Comparison of ENCODE assay signal across 25 mouse cellular contexts in genomic region chr11:105907381-105907780, GRCm38 (mm10). TPM values are rescaled to one million over a fixed set of nuclear protein-coding genes. Genes with fewer than 3 reads are reported as not detected.
A peak's percentile ranks its signal among the peaks of the same experiment; 100 is the strongest.
DNase-seq lines count a peak whose midpoint lies in the region; ATAC-seq and TF ChIP-seq lines count a peak whose summit lies in the region.
"Had no signal": no experiment of that assay in that cellular context is flagged by ENCODE, and none has a peak within 500 bp of the region (broad histone marks: within the 10 kb centered on the region; RNA-seq: fewer than 3 reads in every experiment).

No protein-coding gene starts in this region.

- H3K79me2 ChIP-seq in MEL (ENCODE audit: control insufficient read depth, insufficient read depth, low read length, poor library complexity) = no peaks in the 10 kb centered on the region

- H3K27ac ChIP-seq in heart, embryonic 10.5 days = no peak overlapping the region
- no peak overlapping the region for H3K27ac ChIP-seq in MEL (ENCODE audit: control insufficient read depth, low read depth, low read length)
- H3K27ac ChIP-seq: forebrain, embryonic 12.5 days; hindbrain, embryonic 14.5 days; macrophage; midbrain, embryonic 12.5 days; neural tube, embryonic 12.5 days had no signal

- no peaks in the 10 kb centered on the region for H3K4me1 ChIP-seq in heart, embryonic 10.5 days
- H3K4me1 ChIP-seq in MEL (ENCODE audit: control insufficient read depth in 1 of 2, insufficient read depth in 2 of 2, low read length in 2 of 2) = no peaks in the 10 kb centered on the region
- H3K4me1 ChIP-seq: forebrain, embryonic 12.5 days; midbrain, embryonic 12.5 days; neural tube, embryonic 12.5 days had no signal

- TF ChIP-seq RAD21 in MEL (IDR thresholded peaks at IDR 0.05; ENCODE audit: low read depth, low read length) = no peak

- TF ChIP-seq POLR2A in MEL (IDR thresholded peaks at IDR 0.05; ENCODE audit: control insufficient read depth in 1 of 2, insufficient read depth in 1 of 2, low read depth in 1 of 2, low read length in 2 of 2, poor library complexity in 1 of 2) = no peak

- no peaks in the 10 kb centered on the region for H3K27me3 ChIP-seq in heart, embryonic 10.5 days (ENCODE audit: insufficient read depth, poor library complexity, severe bottlenecking)
- peaks cover 21% of the 10 kb centered on the region in 2 experiments for H3K27me3 ChIP-seq in MEL (ENCODE audit: control insufficient read depth in 1 of 2, insufficient read depth in 2 of 2, low read length in 2 of 2)
- H3K27me3 ChIP-seq: forebrain, embryonic 12.5 days; midbrain, embryonic 12.5 days; neural tube, embryonic 12.5 days had no signal

- 97% methylated on average over 1 of the region's 1 CpGs for WGBS in heart, embryonic 10.5 days

- H3K9me3 ChIP-seq in heart, embryonic 10.5 days = no peaks in the 10 kb centered on the region
- no peaks in the 10 kb centered on the region for H3K9me3 ChIP-seq in MEL (replicated peaks; ENCODE audit: insufficient read depth, low read length)
- H3K9me3 ChIP-seq: forebrain, embryonic 12.5 days; midbrain, embryonic 12.5 days; neural tube, embryonic 12.5 days had no signal

- peaks cover 43% of the 10 kb centered on the region for H3K36me3 ChIP-seq in heart, embryonic 10.5 days
- no peaks in the 10 kb centered on the region for H3K36me3 ChIP-seq in MEL (ENCODE audit: control insufficient read depth in 1 of 2, insufficient read depth in 2 of 2, low read length in 2 of 2)

- H3K4me3 ChIP-seq in heart, embryonic 10.5 days = no peak overlapping the region
- no peak overlapping the region for H3K4me3 ChIP-seq in MEL (ENCODE audit: control insufficient read depth in 1 of 2, insufficient read depth in 1 of 2, low read depth in 2 of 2, low read length in 2 of 2)
- H3K4me3 ChIP-seq: erythroblast, embryonic 14.5 days; forebrain, embryonic 12.5 days; midbrain, embryonic 12.5 days; myocyte; neural tube, embryonic 12.5 days had no signal

- peak; percentile 30 for ATAC-seq in granulocyte monocyte progenitor cell, adult 5-6 weeks (replicated peaks; ENCODE audit: poor library complexity, severe bottlenecking)
- ATAC-seq: forebrain, postnatal 0 days; intestine, postnatal 0 days had no signal

- peak; percentile 19 to 25 for DNase-seq in heart, adult 18-20 months
- no peak for DNase-seq in heart, embryonic 10.5 days (ENCODE audit: low spot score)
- DNase-seq in 3T3-L1 (ENCODE audit: low read depth, low spot score) = peak; percentile 72
- DNase-seq in MEL (ENCODE audit: low read depth, low spot score) = peak; percentile 31
- no peak for DNase-seq in thymus, postnatal 10 days (ENCODE audit: low spot score in 2 of 2)
- no peak for DNase-seq in kidney, adult 11 months
- DNase-seq: adrenal gland, postnatal 36 days; cerebellum, adult 18-20 months; cerebellum, postnatal 10 days; forebrain, postnatal 0 days; gastrocnemius, postnatal 14 days; kidney, postnatal 14 days; liver; right cerebral cortex, adult 18-20 months; spleen, adult 18-20 months; thymus, postnatal 25 days had no signal

- no peak for TF ChIP-seq CTCF in MEL (IDR thresholded peaks at IDR 0.05 in 2 of 3, conservative IDR thresholded peaks at IDR 0.05 in 1 of 3; ENCODE audit: control insufficient read depth in 1 of 3, insufficient read depth in 1 of 3, low read depth in 2 of 3, low read length in 3 of 3, poor library complexity in 1 of 3, severe bottlenecking in 1 of 3)

- no peak overlapping the region for H3K9ac ChIP-seq in MEL (ENCODE audit: control insufficient read depth, low read depth, low read length, poor library complexity, severe bottlenecking)
- H3K9ac ChIP-seq: forebrain, embryonic 12.5 days; forebrain, postnatal 0 days; hindbrain, embryonic 14.5 days; midbrain, embryonic 12.5 days; neural tube, embryonic 12.5 days had no signal

- TF ChIP-seq EP300 in MEL (IDR thresholded peaks at IDR 0.05; ENCODE audit: low read depth in 1 of 2, low read length in 2 of 2) = no peak

TF ChIP-seq in MEL, 35 proteins besides CTCF, POLR2A, EP300 and RAD21:
- TF ChIP-seq NELFE (IDR thresholded peaks at IDR 0.05; ENCODE audit: low read depth, low read length) (no peak), MXI1 (IDR thresholded peaks at IDR 0.05; ENCODE audit: low read depth, low read length) (no peak), NRF1 (IDR thresholded peaks at IDR 0.05; ENCODE audit: insufficient read depth, low read depth, low read length, poor library complexity, severe bottlenecking) (no peak), HCFC1 (IDR thresholded peaks at IDR 0.05; ENCODE audit: low read depth, low read length) (no peak), CHD1 (IDR thresholded peaks at IDR 0.05; ENCODE audit: low read depth, low read length) (no peak), SIN3A (IDR thresholded peaks at IDR 0.05; ENCODE audit: low read length) (no peak), TCF12 (IDR thresholded peaks at IDR 0.05; ENCODE audit: low read depth, low read length) (no peak), MAFK (IDR thresholded peaks at IDR 0.05; ENCODE audit: borderline replicate concordance, low read depth, low read length) (no peak), USF2 (IDR thresholded peaks at IDR 0.05; ENCODE audit: borderline replicate concordance in 1 of 2, insufficient read depth in 1 of 2, low read depth in 1 of 2, low read length in 2 of 2) (no peak), USF1 (IDR thresholded peaks at IDR 0.05; ENCODE audit: low read depth, low read length) (no peak), BHLHE40 (IDR thresholded peaks at IDR 0.05; ENCODE audit: borderline replicate concordance, low read depth, low read length) (no peak), KAT2A (conservative IDR thresholded peaks at IDR 0.05; ENCODE audit: low read depth, low read length) (no peak), MEF2A (IDR thresholded peaks at IDR 0.05; ENCODE audit: extremely low read depth, insufficient replicate concordance, low read depth, low read length, poor library complexity, severe bottlenecking) (no peak), ETS1 (IDR thresholded peaks at IDR 0.05; ENCODE audit: low read depth, low read length) (no peak), ZC3H11A (IDR thresholded peaks at IDR 0.05; ENCODE audit: low read depth, low read length) (no peak), MYC (IDR thresholded peaks at IDR 0.05; ENCODE audit: low read depth, low read length) (no peak), JUND (IDR thresholded peaks at IDR 0.05; ENCODE audit: low read depth, low read length) (no peak), E2F4 (IDR thresholded peaks at IDR 0.05; ENCODE audit: borderline replicate concordance, low read depth, low read length) (no peak), MAZ (IDR thresholded peaks at IDR 0.05; ENCODE audit: low read depth, low read length) (no peak), SMC3 (IDR thresholded peaks at IDR 0.05; ENCODE audit: low read depth, low read length) (no peak)

RNA-seq across cellular contexts. Expression of gene Cyb561, which starts 45.8 kb away (rescaled TPM):
- total RNA-seq in heart, adult 18-20 months (2021) = 1 to 10 TPM; 6.9 to 9.0 TPM
- 4.1 and 4.6 TPM in 2 replicates for polyA plus RNA-seq in heart, embryonic 10.5 days (2016; fragmentation: Nextera tagmentation; extraction: Ambion mirVana)
- total RNA-seq in MEL (2012; rRNA removed) = 24.8 and 32.8 TPM in 2 replicates
- polyA plus RNA-seq in MEL (2012; ENCODE audit: insufficient read depth in 1 of 2, insufficient read length in 2 of 2, low read depth in 1 of 2, low replicate concordance in 2 of 2, missing spikeins in 1 of 2) = 10 to 100 TPM in 1 of 2 experiments, not detected in 1; 43.9 TPM
- total RNA-seq in granulocyte monocyte progenitor cell, adult 5-6 weeks (2014; fragmentation: Nextera tagmentation) = 0.56 and 1.6 TPM in 2 replicates
- 0.69 and 0.82 TPM in 2 replicates for total RNA-seq in granulocyte monocyte progenitor cell, adult 5-6 weeks (2017)
- polyA plus RNA-seq: macrophage had no signal

Comparison
In these comparisons a context has a peak if more than half of its experiments do, and no peak if none do; other contexts are left out.
1. DNase-seq: peak in heart, adult 18-20 months (2 of 2), 3T3-L1 (single experiment) and MEL (single experiment); none in heart, embryonic 10.5 days (single experiment), thymus, postnatal 10 days (0 of 2) and kidney, adult 11 months (single experiment).